Mouse (Mus musculus) midbrain, embryonic 16.5 days (tissue): ENCODE measurements at regions not wholly inside any gene's neighbourhood (a gene's known extent, or its start where the extent isn't known, plus 50 kb on each side); places are given as distances from the start of the nearest gene placed in this dataset.

Experiments used
- ATAC-seq: fragments of 200-750 bp; cut with Nextera tagmentation; 2 replicates; pipeline ENCODE4 v1.8.0; 2017; ENCODE audit warnings: moderate TSS enrichment
- H3K27ac ChIP-seq: fragments of 300-500 bp; sonication (generic); 2 replicates; pipeline ENCODE4 v1.5.1; 2014; ENCODE audit warnings: mild to moderate bottlenecking, low read length, mixed read lengths
- H3K27me3 ChIP-seq: fragments of 300-500 bp; sonication (generic); 2 replicates; pipeline ENCODE4 v1.6.1; 2014; ENCODE audit warnings: low read depth, low read length, mixed read lengths; ENCODE audit not compliant: control insufficient read depth, insufficient read depth
- H3K36me3 ChIP-seq: fragments of 300-500 bp; sonication (generic); 2 replicates; pipeline ENCODE4 v1.6.1; 2014; ENCODE audit warnings: mild to moderate bottlenecking, low read length, moderate library complexity, mixed read lengths; ENCODE audit not compliant: control insufficient read depth, insufficient read depth
- H3K4me1 ChIP-seq: fragments of 300-500 bp; sonication (generic); 2 replicates; pipeline ENCODE4 v1.6.1; 2014; ENCODE audit warnings: mild to moderate bottlenecking, low read length, mixed read lengths; ENCODE audit not compliant: control insufficient read depth, insufficient read depth
- H3K4me2 ChIP-seq: fragments of 300-500 bp; sonication (generic); 2 replicates; pipeline ENCODE4 v1.6.1; 2014; ENCODE audit warnings: mild to moderate bottlenecking, low read length, mixed read lengths
- H3K4me3 ChIP-seq: fragments of 300-500 bp; sonication (generic); 2 replicates; pipeline ENCODE4 v1.5.1; 2014; ENCODE audit warnings: low read depth, mild to moderate bottlenecking, low read length, moderate library complexity, mixed read lengths
- H3K9ac ChIP-seq: fragments of 300-500 bp; sonication (generic); 2 replicates; pipeline ENCODE4 v1.6.1; 2014; ENCODE audit warnings: low read depth, low read length, mixed read lengths
- H3K9me3 ChIP-seq: fragments of 300-500 bp; sonication (generic); replicated peaks from 2 replicates; pipeline ENCODE4 v1.6.1; 2014; ENCODE audit warnings: mild to moderate bottlenecking, low read length, mixed read lengths; ENCODE audit not compliant: control insufficient read depth, poor library complexity, severe bottlenecking
- WGBS: fragments of 180-500 bp; shearing (Covaris S2); extraction: QIAGEN DNeasy Blood & Tissue Kit; methylation state at CpG from one replicate; pipeline ENCODE4 v1.1.7; 2014; 5-methylcytosine and 5-hydroxymethylcytosine counted together

DNA sequence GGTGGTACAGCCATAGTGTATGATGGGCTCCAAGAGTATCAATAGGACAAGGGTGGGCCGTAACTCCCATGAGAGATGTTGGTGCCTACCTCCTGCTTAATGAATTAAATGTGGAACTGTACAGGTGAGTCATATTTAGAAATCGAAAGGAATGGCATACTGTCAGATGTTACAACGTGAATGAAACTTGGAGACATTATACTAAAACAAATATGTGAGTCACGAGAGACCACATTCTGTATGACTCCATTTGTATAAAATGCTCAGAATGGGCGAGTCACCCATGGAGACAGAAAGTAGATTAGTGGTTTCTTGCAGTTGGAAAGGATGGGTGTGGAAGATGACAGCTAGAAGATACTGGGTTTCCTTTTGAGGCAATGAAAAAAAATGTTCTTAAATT, 340.4 kb upstream of the Gm21798 start:
- no peak overlapping the region for H3K4me3 ChIP-seq
- no peak overlapping the region for H3K4me2 ChIP-seq
- no peaks in the 10 kb centered on the region for H3K4me1 ChIP-seq
- H3K27ac ChIP-seq: no peak overlapping the region
- ATAC-seq: no peak
- no peaks in the 10 kb centered on the region for H3K27me3 ChIP-seq
- WGBS: 89% methylated on average over 5 of the region's 5 CpGs
- H3K36me3 ChIP-seq: no peaks in the 10 kb centered on the region
- no peak overlapping the region for H3K9ac ChIP-seq
- no peaks in the 10 kb centered on the region for H3K9me3 ChIP-seq

DNA sequence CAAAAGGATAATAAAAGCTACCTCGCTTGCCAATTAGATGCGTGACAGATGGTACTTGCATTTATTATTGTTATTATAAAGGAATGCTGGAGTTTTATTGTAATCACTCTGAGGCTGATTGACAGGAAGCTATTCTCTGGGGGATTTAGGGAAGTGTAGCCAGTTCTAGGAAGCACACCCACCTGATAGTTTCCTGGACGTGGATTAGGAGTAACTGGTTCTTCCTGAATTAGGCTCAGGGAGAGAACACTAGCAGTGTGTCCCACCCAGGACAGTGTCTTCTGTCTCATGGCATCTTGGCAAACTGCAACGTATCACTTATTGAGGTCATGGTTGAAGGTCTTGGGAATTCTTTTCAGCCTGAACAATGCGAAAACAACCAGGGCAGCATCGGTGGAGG, 336.9 kb upstream of the Gm21798 start:
- 39% methylated on average over 6 of the region's 6 CpGs for WGBS
- Histone ChIP-seq H3K36me3 (no peaks in the 10 kb centered on the region), H3K4me1 (no peaks in the 10 kb centered on the region)

DNA sequence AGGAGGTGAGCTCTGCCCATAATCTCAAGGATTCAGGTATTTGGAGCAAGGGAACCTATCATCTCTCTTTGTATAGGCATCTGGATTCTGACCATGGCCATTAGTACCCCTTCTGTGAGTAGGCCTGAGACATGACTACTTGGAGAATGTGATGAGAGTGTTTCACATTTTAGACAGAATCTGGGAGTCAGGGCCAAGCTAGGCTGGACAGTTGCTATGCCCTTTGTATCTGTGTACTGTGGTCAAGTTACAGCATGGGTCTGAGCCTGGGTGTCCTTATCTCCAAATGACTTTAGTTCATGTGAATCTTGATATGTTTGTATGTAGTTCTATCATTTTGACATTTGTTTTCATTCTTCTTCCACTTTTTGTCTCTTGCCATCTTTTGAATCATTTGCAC, 336.3 kb upstream of the Gm21798 start:
- no peak overlapping the region for H3K4me2 ChIP-seq
- H3K4me3 ChIP-seq: no peak overlapping the region
- no peak overlapping the region for H3K9ac ChIP-seq
- ATAC-seq: no peak
- no peaks in the 10 kb centered on the region for H3K4me1 ChIP-seq
- H3K27ac ChIP-seq: no peak overlapping the region
- no peaks in the 10 kb centered on the region for H3K27me3 ChIP-seq
- H3K9me3 ChIP-seq: no peaks in the 10 kb centered on the region
- no peaks in the 10 kb centered on the region for H3K36me3 ChIP-seq

More for the DNA sequence above, 336.9 kb upstream of the Gm21798 start:
- ATAC-seq: no peak
- H3K4me3 ChIP-seq: no peak overlapping the region
- H3K27me3 ChIP-seq: no peaks in the 10 kb centered on the region
- no peak overlapping the region for H3K9ac ChIP-seq
- H3K9me3 ChIP-seq: no peaks in the 10 kb centered on the region
- no peak overlapping the region for H3K27ac ChIP-seq
- H3K4me2 ChIP-seq: no peak overlapping the region

GRCm38 (mm10) chr15:64482960-64483359, 334.5 kb upstream of the Gm21798 start:
- no peak for ATAC-seq
- no peak overlapping the region for H3K4me2 ChIP-seq
- 92% methylated on average over 5 of the region's 5 CpGs for WGBS
- no peak overlapping the region for H3K27ac ChIP-seq
- H3K9me3 ChIP-seq: no peaks in the 10 kb centered on the region
- H3K4me1 ChIP-seq: no peaks in the 10 kb centered on the region
- H3K36me3 ChIP-seq: no peaks in the 10 kb centered on the region
- H3K27me3 ChIP-seq: no peaks in the 10 kb centered on the region
- no peak overlapping the region for H3K9ac ChIP-seq
- no peak overlapping the region for H3K4me3 ChIP-seq

DNA sequence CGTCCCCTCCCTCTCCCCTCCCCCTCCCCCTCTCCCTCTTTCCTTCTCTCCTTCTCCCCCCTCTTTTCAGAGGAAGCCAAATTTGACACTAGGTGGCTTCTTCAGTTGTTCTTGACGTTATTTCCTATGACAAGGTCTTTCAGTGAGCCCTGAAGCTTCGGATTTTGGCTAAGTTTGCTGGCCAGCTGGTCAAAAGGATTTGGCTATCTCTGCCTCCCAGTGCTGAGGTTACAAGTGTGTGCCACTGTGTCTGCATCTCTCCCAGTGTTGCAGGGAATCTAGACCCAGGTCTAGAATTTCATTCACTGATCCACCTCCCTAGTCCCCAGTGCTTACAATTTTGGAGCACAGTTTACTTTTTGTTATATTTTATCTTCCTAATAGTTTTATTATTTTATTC, 329.7 kb upstream of the Gm21798 start:
- H3K4me2 ChIP-seq: no peak overlapping the region
- H3K27me3 ChIP-seq: no peaks in the 10 kb centered on the region
- ATAC-seq: no peak
- no peak overlapping the region for H3K4me3 ChIP-seq
- no peaks in the 10 kb centered on the region for H3K4me1 ChIP-seq
- H3K9me3 ChIP-seq: no peaks in the 10 kb centered on the region
- no peak overlapping the region for H3K27ac ChIP-seq
- H3K36me3 ChIP-seq: no peaks in the 10 kb centered on the region
- no peak overlapping the region for H3K9ac ChIP-seq
- 24% methylated on average over 2 of the region's 3 CpGs for WGBS

GRCm38 (mm10) chr15:64500783-64501182, 316.7 kb upstream of the Gm21798 start:
- H3K4me3 ChIP-seq: no peak overlapping the region
- no peak overlapping the region for H3K4me2 ChIP-seq
- ATAC-seq: no peak
- H3K27me3 ChIP-seq: no peaks in the 10 kb centered on the region
- no peak overlapping the region for H3K27ac ChIP-seq
- no peaks in the 10 kb centered on the region for H3K4me1 ChIP-seq
- H3K36me3 ChIP-seq: no peaks in the 10 kb centered on the region
- H3K9ac ChIP-seq: no peak overlapping the region
- no peaks in the 10 kb centered on the region for H3K9me3 ChIP-seq

DNA sequence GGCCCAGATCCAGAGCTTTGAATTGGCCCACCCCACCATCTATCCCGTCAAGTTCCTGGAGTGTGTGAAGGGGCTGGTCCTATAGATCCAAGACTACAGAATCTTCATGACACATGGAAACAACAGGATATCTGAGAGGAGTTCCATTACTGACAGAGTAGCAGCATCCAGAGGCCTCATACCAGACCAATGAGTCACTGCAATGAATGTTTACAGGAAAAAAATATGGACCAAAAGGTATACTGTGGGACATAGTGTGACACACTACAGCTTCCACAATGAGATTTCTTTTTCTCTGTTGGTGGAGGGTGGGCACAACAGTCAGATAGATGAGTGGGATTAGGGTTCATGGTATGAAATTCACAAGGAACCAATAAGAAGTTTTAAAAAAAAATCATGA, 316.0 kb upstream of the Gm21798 start:
- Histone ChIP-seq H3K27ac (no peak overlapping the region), H3K27me3 (no peaks in the 10 kb centered on the region), H3K36me3 (no peaks in the 10 kb centered on the region), H3K4me2 (no peak overlapping the region), H3K4me1 (no peaks in the 10 kb centered on the region), H3K9ac (no peak overlapping the region), H3K4me3 (no peak overlapping the region), H3K9me3 (no peaks in the 10 kb centered on the region)
- ATAC-seq: no peak
- WGBS: 95% methylated on average over 1 of the region's 1 CpGs

DNA sequence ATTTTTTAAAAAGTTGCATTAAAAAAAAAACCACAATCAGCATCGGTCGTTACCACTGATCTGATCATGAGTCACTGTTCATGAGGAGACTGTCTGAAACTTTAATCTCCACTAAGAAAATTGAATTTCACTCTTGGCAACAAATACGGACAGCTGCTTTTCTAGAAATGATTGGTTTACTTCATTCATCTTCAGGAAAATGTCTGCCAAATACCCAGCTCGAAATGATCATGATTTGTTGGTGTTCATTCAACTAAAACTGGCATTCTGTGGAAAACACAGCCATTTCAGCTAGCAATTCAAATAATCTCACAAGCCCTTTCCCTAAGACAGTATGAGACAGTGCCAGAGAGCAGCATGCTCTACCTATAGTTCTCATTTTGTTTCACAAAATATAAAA, 312.7 kb upstream of the Gm21798 start:
- Histone ChIP-seq H3K9me3 (no peaks in the 10 kb centered on the region), H3K4me2 (no peak overlapping the region), H3K9ac (no peak overlapping the region), H3K36me3 (no peaks in the 10 kb centered on the region), H3K4me1 (no peaks in the 10 kb centered on the region), H3K27me3 (no peaks in the 10 kb centered on the region), H3K27ac (no peak overlapping the region), H3K4me3 (no peak overlapping the region)
- ATAC-seq: no peak
- whole genome bisulfite sequencing: 84% methylated on average over 4 of the region's 4 CpGs

GRCm38 (mm10) chr15:64510649-64511048, 306.8 kb upstream of the Gm21798 start:
- no peaks in the 10 kb centered on the region for H3K27me3 ChIP-seq
- no peak overlapping the region for H3K4me3 ChIP-seq
- 86% methylated on average over 2 of the region's 2 CpGs for WGBS
- no peak overlapping the region for H3K9ac ChIP-seq
- H3K27ac ChIP-seq: no peak overlapping the region
- H3K4me1 ChIP-seq: no peaks in the 10 kb centered on the region
- H3K4me2 ChIP-seq: no peak overlapping the region
- no peaks in the 10 kb centered on the region for H3K9me3 ChIP-seq
- H3K36me3 ChIP-seq: no peaks in the 10 kb centered on the region
- no peak for ATAC-seq

GRCm38 (mm10) chr15:64511176-64511575, 306.3 kb upstream of the Gm21798 start:
- no peaks in the 10 kb centered on the region for H3K27me3 ChIP-seq
- no peaks in the 10 kb centered on the region for H3K4me1 ChIP-seq
- H3K9me3 ChIP-seq: no peaks in the 10 kb centered on the region
- no peak overlapping the region for H3K9ac ChIP-seq
- no peak overlapping the region for H3K27ac ChIP-seq
- H3K4me3 ChIP-seq: no peak overlapping the region
- ATAC-seq: no peak
- H3K4me2 ChIP-seq: no peak overlapping the region
- WGBS: 49% methylated on average over 2 of the region's 2 CpGs
- no peaks in the 10 kb centered on the region for H3K36me3 ChIP-seq
